Mouse (Mus musculus) WW6 (cell line): ENCODE measurements around the gene Shroom2.
"Not testable (repeated sequence)": the region's sequence is repeated elsewhere in the genome, so short reads cannot be mapped to it uniquely, and the experiment has no call there.

Experiments
- DNase-seq: peaks from one replicate; pipeline ENCODE4 v3.0.0-alpha.2; 2013; ENCODE audit warnings: low read depth, low spot score

Shroom2 gene

GRCm38 (mm10) chrX:152768891-152769599 is at the start of gene Shroom2:
Shroom2 (minus strand) TSS chrX:152769465.
- no peak for DNase-seq

DNA sequence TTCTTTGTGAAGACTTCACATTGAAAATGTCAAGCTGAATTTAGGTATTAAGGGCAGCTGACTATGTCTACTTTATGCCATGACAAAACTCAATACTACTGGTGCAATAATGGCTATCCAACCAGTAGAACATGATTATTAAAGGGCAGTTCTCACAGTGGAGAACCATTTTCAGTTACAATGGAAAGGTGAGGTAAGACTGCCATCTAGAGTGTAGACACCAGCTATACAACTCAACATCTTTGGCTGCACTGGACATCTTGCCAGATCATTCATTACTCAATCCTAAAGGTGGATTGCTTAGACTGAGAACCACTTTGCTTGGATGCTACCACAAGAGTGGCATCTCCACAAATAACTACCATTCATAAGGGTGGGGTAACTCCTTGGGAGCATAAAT is 49.7 kb upstream of the Shroom2 start:
- no peak for DNase-seq

- DNase-seq, result no peak
Observed at GRCm38 (mm10) chrX:152813339-152813738, 44.1 kb upstream of the Shroom2 start.

GRCm38 (mm10) chrX:152805317-152805716 is 36.1 kb upstream of the Shroom2 start:
- DNase-seq, result no peak

DNA sequence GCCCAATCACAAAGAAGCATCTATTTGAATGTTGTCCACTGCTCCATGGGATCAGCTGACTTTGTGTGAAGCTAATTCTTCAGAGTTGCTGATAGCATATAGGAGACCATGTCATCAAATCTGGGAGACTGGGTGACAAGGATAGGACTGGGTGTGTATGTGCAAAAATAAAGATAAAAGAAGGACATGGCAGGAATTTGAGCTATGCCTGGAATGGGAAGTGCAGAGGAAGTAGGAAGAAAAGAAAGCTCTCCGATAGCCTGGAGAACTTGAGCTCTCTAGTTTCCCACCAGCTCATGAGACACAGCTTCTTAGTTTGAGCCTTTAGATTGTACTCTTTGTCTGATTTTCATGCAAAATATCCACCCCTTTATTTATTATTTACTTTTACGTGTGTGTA is 19.3 kb upstream of the Shroom2 start:
- no peak for DNase-seq

DNA sequence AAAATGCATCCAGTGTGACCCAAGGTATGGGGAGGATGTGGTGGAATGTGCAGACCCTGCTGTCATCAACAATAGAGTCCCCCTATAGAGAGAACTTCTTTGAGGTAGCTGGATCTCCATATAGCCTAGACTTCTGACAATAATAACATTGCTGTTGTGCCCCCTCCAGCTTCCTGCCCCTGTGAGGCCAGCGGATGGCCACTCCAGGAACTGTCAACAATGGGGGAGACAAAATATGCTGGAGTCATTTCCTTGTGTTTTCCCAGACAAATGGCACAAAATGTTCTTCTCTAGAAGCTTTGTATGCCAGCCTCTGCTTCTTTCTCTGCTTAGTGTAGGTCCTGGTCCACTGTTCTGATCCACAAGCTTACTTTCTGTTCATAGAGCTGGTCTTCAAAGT is 18.9 kb upstream of the Shroom2 start:
- no peak for DNase-seq

DNA sequence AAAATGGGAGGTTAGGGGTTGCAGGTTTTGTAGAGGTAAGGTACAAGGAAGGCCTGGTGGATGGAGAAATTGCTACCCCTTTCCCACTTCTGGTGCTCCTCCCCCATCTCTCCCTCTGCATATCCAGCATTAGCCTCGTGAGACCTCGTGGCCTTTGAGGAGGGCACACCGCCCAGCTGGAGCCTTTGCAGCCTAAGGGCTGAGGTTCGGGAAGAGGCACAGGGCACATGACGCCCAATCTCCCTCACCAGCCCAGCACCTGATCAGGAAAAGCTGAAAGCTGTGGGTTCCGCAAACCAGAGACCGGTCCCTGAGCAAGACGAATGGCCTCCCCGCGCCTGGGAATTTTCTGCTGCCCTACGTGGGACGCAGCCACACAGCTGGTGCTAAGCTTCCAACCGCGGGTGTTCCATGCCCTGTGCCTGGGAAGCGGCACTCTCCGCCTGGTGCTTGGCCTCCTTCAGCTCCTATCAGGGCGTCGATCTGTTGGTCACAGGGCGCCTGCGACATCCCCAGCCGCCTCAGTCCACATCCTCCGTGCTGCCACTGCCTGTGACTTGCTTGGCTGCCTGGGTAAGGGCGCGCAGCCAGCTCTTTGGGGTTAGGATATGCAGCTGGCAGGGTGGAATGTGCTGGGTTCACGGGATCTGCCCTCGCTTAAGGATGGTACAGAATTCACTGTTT is 12.6 kb upstream of the Shroom2 start, which contains the start of gene Gpr143:
TSS of gene Gpr143 (plus strand) at position 202 of the 684 bp plus-strand sequence.
- peak; percentile 4 for DNase-seq

DNA sequence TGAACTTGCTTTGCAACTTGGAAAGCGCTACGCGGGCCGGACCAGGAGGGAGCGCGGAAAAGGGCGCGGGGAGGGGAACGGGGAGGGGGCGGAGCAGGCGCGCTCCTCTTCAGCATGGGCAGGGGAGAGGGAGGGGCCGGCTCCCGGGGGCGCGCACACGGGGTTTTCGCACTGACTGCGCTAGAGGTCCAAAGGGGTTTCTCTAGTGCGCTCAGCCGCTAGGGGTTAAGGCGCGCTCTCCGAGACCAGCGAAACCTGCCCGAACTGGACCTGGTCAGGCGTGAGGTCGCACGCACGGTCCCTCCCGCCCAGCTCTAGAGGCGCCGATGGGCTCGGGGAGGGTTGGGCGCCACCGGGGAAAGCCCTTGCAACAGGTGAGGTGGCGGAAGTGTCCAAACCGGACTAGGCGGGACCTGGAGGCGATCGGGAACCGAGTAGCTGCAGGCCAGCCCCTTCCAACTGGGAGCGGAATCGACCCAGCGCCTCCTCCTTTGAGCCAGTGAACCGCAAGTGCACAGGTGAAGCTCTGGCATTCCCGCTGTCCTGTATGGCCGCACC is 414 bp upstream of the Shroom2 start:
- peak; percentile 50 for DNase-seq

DNA sequence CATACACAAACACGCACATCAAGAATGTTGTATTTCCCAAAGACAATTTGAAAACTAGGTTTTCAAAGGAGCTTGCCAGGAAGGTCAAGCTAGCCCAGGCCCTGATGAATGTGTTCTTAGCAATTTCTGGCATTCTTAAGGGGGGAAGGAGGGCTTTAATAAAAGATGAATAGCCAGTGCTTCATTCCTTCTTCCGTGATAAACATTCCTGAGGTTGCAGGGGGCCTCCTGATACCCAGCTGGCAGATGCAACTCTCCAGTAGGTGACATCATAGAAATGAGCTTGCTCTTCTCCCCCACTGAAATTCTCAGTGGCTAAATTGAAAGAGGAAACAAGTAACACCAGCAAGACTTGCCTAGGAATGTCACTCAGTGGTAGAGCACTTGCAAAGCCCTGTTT is 5.1 kb downstream of the Shroom2 start:
- no peak for DNase-seq

DNA sequence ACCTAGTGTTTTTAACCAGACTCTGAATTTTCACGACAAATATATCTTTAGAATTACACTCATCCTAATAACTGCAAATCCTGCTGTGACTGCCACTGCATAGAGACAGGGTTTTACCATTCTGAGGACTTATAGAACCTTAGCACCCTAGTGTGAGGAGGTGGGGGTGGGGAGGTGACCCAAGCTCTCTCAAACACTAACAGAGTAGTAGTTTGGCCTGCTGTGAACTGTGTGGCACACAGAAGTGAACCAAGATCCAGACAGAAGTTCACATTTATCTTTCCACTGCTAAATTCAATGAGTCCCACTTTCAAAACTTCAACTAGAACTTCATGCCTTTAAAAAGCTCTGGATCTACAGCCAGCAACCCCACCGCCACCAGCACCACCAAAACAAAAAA is 6.4 kb downstream of the Shroom2 start:
- DNase-seq, result no peak

GRCm38 (mm10) chrX:152762437-152762836 is 6.8 kb downstream of the Shroom2 start:
- DNase-seq, result no peak

DNA sequence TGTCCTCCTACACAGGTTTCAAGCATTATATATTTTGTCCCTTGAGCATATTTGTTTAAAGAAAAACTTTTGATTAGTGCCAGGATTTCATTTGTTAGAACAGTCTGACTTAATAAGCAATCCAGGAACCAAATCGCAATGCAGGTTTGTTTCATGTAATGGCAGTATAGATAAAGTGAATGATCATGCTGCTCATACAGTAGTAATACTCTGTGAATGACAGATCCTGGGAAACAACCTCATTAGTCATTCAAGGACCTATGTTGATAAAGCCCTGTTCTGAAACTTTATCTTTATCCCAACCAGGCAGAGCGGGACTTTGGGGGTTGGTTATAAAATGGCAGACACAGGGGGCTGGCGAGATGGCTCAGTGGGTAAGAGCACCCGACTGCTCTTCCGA is 13.0 kb downstream of the Shroom2 start:
- no peak for DNase-seq

GRCm38 (mm10) chrX:152755819-152756218 is 13.4 kb downstream of the Shroom2 start:
- no peak for DNase-seq

DNA sequence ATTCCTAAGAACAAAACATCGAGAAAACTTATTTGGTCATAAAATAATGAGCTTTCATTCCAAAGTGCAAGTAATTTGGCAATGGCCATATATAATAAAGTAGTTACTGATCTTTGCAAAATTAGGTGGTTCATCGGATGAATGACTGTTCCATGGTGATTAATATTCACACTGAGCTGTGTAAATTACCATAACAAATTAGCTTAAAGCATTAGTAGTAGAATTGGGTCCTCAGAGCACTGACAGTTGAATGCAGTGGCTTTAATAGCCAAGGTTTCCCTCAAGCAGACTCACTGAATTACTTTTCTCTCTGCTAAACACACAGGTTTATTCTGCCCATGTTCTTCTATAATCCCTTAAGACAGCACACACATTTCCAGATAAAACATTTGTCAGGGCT is 23.3 kb downstream of the Shroom2 start:
- no peak for DNase-seq

- no peak for DNase-seq
Observed at GRCm38 (mm10) chrX:152743642-152744041, 25.6 kb downstream of the Shroom2 start.

DNA sequence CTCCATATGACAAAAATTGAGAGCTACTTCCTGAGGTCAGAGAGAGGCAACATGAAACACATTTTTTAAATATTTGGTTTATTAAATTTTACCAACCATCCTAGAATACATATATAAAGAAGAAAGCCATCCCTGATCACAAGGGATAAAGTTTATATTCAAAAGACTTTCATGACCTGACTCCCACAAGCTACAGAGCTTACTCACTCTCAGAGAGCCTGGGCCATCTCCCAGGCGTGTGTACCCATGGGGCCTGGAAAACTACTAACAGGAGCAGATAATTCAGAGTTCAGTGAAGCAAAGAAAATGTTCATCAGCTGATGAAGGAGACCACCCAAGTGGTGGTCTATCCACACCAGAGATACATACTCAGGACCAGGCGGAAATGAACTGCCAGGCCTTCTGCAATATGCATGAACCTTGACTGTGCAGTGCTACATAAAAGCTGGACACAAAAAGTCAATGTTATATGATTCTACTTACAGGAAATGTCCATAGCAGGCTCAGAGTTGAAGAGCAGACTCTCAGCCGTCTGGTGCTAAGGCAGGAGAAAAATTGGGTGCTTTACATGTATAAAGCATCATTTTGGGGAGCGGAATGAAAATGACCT is 30.4 kb downstream of the Shroom2 start:
- DNase-seq, result no peak

DNA sequence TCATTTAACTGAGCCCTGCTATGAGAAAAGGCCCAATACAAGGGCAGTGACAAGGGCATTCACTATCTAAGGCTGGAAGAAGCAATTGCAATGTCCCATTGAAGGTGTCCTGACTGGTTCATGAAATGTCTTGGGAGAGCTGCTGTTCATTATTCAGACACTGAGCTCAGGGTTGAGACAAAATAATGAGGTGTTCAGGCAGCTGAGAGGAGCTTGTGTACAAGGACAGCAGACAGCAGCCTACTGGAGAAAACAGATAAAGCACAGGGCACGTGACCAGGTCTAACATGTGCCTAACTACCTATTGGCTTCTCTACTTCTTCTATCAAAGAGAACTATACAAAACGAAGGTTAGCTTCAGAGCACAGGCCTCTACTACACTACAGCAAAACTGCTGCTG is 31.1 kb downstream of the Shroom2 start:
- no peak for DNase-seq

- no peak for DNase-seq
Observed at GRCm38 (mm10) chrX:152735283-152735682, 34.0 kb downstream of the Shroom2 start.

GRCm38 (mm10) chrX:152716693-152717092 is 52.6 kb downstream of the Shroom2 start:
- no peak for DNase-seq

- DNase-seq, result not testable (repeated sequence)
Observed at GRCm38 (mm10) chrX:152710715-152711114, 58.5 kb downstream of the Shroom2 start.

DNA sequence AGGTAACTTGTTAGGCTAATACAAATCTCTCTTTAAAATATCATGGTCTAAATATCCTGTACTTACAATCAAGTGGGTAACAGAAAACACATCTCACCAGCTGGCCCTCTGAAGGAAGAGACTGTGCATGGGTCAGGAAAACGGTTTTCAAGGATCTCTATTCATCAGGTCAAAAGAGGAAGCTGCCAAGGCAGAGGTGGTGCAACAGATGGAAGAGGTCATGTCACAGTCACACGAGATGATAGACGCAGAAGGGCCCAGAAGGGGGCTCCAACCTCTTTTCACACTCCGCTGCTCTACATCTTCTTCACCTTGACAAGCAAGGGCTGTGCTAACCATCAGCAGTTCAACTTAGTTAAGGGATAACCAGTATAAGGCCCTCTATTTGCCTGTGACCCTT is 60.9 kb downstream of the Shroom2 start:
- DNase-seq, result no peak

DNA sequence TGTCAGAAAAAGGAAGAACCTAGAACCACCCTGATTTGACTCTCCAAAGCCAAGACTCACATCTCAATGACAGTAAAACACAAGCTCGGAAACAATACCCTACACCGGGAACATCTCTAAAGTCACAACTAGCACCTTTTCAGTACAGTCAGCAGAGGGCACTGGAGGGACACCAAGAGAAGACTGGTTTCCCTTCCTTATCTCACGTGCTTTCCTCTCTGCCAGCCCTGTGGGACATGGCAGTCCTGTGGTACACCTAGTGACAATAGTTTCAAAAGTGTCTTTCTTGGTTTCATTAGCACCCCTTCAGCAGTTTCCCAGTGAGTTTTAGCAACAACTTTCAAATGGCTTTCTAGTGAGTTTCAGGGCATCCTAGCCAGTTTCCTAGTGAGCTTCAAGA is 63.9 kb downstream of the Shroom2 start:
- DNase-seq, result no peak

- no peak for DNase-seq
Observed at GRCm38 (mm10) chrX:152703624-152704023, 65.6 kb downstream of the Shroom2 start.
